Mouse (Mus musculus): ENCODE data around the gene Ccdc87.

The Ccdc87 gene

GRCm38 (mm10) chr19:4839149-4839548 is at the start of gene Ccdc87, which contains the start of gene Ccs:
Gene Ccdc87 (plus strand): TSS chr19:4839366.
Gene Ccs (minus strand): TSS chr19:4839332.
- DNase-seq (ENCODE audit: low read depth, low spot score), result peak; percentile 97

- no peak for DNase-seq (ENCODE audit: low read depth, low spot score)
Observed at GRCm38 (mm10) chr19:4793281-4793830, 45.8 kb upstream of the Ccdc87 start.

GRCm38 (mm10) chr19:4793831-4794422 is 45.2 kb upstream of the Ccdc87 start, which contains the start of gene Rbm4:
Gene Rbm4 (minus strand): TSS chr19:4793901.
- peak; percentile 99 for DNase-seq (ENCODE audit: low read depth, low spot score)

DNA sequence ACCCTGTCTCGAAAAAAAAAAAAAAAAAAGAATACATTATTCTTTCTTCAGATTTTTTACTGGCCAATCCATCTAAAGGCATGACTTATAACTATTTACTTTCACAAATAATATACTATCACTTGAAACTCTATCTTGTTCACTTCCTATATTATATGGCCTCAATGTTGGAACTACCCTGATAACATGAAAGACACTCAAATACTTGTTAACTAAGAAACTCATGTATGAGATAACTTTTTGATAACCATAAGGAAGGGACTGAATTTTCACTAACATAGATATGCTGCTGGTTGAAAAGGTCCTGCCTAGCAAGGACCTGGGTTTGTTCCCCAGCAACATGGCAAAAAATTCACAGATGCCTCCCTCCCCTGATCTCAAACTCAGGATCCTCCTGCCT is 43.2 kb upstream of the Ccdc87 start:
- DNase-seq (ENCODE audit: low read depth, low spot score), result no peak

DNA sequence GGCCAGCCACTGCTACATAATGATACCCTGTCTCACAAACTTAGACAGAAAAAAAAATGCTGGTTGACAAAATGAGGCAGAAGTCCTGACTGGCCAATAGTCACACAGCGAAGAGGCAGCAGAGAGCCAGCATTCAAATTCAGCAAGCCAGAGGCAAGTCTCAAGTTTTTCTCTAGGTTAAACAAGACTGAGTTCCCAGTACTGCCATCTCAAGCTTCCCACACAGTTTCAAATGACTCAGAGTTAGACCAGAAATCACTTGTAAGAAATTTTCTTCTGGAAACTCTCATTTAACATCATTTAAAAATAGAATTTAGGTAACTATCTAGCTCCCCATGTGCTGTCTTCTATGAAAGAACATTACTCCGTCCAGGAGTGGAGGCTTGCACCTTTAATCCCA is 41.3 kb upstream of the Ccdc87 start:
- no peak for DNase-seq (ENCODE audit: low read depth, low spot score)

DNA sequence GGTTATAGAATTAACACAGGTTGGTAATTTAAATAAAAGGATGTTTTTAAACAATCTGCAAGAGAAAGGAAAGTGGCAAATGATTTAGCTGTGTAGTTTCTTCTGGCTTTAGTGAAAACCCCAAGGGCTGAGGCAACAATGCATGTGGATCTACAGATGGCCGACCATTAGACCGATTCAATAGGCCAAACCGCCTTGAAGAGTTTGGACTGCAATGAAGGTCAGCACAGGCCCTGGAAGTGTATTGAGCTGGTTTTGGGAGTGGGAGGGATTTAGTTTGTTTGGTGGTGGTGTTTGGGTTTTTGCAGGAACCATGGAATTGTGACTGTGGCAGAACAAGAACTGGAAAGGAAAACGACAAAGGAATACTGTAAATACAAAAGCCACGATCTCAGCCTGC is 40.1 kb upstream of the Ccdc87 start:
- DNase-seq (ENCODE audit: low read depth, low spot score), result no peak

DNA sequence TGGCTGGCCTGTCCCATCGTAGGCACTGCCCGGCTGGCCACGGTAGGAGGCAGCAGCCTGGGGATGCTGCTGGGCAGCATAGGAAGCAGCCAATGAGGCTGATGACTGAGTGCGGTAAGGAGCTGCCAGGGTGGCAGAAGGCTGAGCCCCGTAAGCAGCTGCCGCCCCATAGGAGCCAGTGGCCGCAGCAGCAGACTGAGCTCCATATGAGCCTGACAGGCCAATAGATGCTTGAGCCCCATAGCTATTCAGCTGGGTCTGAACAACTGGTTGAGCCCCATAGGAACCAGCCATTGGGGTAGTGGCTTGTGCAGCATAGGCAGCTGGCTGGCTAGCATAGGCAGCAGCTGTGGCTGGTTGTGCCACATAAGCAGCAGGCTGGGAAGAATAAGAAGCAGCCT is 36.5 kb upstream of the Ccdc87 start:
- DNase-seq (ENCODE audit: low read depth, low spot score), result no peak

DNA sequence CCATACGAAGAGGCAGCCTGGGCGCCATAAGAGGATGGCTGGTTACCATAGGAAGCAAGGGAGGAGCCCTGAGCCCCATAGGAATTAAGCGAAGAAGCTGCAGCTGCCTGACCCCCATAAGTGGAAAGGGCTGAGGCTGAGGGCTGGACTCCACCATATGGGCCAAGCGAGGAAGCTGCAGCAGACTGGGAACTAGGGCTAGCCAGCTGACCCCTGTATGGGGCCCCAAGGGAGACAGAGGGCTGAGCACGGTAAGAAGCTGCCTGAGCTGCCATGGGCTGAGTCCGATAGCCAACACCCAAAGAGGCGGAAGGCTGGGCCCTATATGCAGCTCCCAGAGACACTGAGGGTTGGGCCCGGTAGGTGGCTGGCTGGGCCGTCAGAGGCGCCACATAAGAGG is 35.9 kb upstream of the Ccdc87 start:
- no peak for DNase-seq (ENCODE audit: low read depth, low spot score)

DNA sequence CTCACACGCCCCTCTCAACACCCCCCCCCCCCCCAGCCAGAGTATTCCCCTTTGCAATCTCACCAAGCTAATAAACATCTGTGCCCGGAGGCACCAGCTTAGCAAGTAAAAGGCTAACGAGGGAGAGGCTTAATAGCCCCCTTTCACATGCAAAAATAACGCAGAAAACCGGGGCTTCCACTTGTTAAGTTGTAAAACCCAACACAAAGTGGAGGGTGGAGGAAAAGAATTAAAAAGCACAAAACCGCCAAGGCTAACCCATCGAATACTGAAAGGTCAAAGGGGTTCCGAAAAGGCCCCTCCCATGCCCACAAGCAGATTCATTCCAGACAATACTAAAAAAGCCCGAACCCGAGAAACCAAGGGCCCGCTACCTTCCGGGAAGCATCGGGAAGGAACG is 28.9 kb upstream of the Ccdc87 start:
- no peak for DNase-seq (ENCODE audit: low read depth, low spot score)

GRCm38 (mm10) chr19:4810746-4811062 is 28.5 kb upstream of the Ccdc87 start:
- no peak for DNase-seq (ENCODE audit: low read depth, low spot score)

GRCm38 (mm10) chr19:4811063-4811908 is 27.9 kb upstream of the Ccdc87 start, which contains the start of the genes Gm21992 and Rbm14:
Gene Gm21992 (minus strand): TSS chr19:4811612.
Gene Rbm14 (minus strand): TSS chr19:4811634.
- DNase-seq (ENCODE audit: low read depth, low spot score), result peak; percentile 98

DNA sequence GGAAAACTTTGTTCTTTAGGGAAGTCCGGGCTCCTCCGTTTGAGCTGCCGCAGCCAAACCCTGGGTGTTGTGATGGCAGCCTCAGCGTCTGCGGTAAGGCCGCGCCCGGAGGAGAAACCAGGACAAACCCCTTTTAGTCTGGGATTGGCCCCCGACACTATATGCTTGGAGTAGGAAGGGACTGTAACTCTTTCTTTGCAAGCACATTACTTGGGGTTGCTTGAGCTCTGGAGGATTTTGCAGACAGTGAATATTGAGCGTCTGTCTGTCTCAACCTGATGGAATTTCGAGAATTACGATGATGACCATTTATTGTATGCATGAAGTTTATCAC is 27.3 kb upstream of the Ccdc87 start:
- no peak for DNase-seq (ENCODE audit: low read depth, low spot score)

- DNase-seq (ENCODE audit: low read depth, low spot score), result peak; percentile 27
Observed at GRCm38 (mm10) chr19:4812334-4812949, 26.7 kb upstream of the Ccdc87 start.

DNA sequence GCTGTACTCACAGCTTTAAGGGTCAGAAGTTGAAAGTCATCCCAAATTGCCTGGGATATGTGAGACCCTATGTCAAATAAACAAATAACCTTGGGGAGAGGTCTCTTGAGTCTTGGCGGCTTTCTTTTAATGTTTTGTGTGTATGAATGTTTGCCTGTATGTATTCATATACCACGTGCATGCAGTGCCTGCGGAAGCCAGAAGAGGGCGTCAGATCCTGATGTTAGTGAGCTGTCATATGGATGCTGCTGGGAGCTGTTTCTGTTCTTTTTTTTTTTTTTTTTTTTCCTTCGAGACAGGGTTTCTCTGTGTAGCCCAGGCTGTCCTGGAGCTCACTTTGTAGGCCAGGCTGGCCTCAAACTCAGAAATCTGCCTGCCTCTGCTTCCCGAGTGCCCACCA is 26.2 kb upstream of the Ccdc87 start:
- DNase-seq (ENCODE audit: low read depth, low spot score), result peak; percentile 44

GRCm38 (mm10) chr19:4817182-4817835 is 21.9 kb upstream of the Ccdc87 start:
- no peak for DNase-seq (ENCODE audit: low read depth, low spot score)

DNA sequence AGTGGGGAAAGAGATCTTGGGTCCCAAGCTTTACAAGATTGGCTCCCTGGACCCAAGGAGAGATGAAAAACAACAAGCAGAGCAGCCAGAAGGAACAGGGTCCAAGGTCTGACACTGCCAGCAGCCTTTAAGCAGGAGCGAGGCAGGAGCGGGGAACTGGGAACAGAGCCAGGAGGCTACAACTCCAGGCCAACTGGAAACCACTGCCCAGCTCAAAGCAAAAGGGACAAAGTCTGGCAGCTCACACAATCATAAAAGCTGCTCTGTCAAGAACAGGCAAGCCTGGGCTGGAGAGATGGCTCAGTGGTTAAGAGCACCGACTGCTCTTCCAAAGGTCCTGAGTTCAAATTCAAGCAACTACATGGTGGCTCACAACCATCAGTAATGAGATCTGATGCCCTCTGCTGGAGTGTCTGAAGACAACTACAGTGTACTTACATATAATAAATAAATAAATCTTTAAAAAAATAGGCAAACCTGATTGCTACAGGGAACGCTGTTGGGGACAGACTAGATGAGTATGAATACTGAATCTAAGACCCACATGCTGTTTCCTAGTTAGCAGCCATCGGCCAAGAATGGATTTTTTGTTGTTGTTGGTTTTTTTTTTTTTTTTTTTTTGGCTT is 18.4 kb upstream of the Ccdc87 start:
- DNase-seq (ENCODE audit: low read depth, low spot score), result no peak

DNA sequence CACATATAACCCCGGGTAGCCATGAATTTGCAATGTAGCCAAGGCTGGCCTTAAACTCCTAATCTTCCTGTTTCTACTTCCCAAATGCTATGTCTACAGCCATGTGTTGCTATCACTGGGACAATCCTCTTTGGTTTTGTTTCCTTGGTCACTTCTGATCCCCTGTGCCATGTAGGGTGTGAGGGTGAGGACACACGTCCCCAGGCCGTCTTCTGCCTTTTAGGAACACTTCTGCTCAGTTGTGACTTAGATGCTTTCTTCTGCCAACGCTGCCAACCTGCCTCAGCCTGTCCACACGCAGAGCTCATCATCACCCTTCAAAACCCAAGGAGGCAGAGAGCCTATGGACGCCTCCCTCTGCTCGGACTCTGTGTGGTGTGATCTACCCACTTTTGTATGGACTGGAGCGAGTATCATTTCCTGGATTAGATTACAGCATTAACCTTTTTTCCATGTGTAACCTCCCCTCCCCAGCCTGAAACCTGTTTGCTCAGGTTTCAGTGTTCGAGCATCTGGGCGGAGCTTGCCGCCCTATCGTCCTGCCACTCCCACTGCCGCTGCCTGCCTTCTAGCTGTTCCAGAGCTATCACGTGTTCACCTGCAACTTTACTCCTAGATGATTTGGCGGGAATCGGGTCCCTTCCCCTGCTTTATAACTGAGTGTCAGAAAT is 10.6 kb upstream of the Ccdc87 start:
- no peak for DNase-seq (ENCODE audit: low read depth, low spot score)

- no peak for DNase-seq (ENCODE audit: low read depth, low spot score)
Observed at GRCm38 (mm10) chr19:4829156-4829555, 10.0 kb upstream of the Ccdc87 start.

DNA sequence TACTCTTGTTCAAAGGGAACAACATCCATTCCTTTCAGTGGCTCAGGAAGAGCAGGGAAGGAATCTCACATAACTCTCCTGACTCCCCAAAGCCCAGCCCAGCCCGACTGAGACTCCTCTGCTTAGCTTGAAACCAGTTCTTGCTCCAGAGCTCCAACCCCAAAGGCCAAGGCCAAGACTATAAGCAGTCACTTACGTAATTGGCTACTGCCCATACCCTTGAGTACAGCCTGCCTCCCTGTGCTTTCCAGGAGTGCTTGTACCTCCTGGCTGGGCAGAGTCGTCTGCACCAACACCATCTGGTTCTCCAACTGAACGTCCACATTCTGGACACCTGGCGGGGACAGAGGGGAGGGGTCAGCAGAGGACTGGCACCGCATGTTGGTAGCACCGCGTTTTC is 5.2 kb upstream of the Ccdc87 start:
- no peak for DNase-seq (ENCODE audit: low read depth, low spot score)

- DNase-seq (ENCODE audit: low read depth, low spot score), result no peak
Observed at GRCm38 (mm10) chr19:4836096-4836495, 3.1 kb upstream of the Ccdc87 start.

DNA sequence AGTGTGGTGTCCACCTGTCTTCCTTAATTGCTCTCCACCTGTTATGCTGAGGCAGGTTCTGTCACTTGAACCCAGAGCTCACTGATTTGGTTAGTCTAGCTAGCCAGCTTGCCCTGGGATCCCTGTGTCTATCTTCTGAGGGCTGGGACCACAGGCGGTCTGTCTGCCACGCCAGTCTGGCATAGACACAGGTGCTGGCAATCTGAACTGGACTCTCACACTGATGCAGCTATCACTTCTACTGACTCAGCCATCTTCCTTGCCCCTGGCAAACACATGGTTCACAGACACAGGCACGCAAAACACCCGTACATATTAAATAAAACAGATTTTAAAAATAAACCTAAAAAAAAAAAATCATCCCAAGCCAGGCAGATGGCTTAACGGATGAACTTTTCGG is 2.1 kb upstream of the Ccdc87 start:
- no peak for DNase-seq (ENCODE audit: low read depth, low spot score)
